Mouse (Mus musculus) T-helper 2 cell (primary cell): ENCODE measurements at regions not wholly inside any gene's neighbourhood (a gene's known extent, or its start where the extent isn't known, plus 50 kb on each side); places are given as distances from the start of the nearest gene placed in this dataset.

ENCODE experiments used
- in situ Hi-C: fragments of 300-600 bp; cut with MboI, MseI; formaldehyde crosslinking; loops from one replicate; pipeline ENCODE4 v1.15.1; 2025; ENCODE audit warnings: high pct_unique_total_duplicates

DNA sequence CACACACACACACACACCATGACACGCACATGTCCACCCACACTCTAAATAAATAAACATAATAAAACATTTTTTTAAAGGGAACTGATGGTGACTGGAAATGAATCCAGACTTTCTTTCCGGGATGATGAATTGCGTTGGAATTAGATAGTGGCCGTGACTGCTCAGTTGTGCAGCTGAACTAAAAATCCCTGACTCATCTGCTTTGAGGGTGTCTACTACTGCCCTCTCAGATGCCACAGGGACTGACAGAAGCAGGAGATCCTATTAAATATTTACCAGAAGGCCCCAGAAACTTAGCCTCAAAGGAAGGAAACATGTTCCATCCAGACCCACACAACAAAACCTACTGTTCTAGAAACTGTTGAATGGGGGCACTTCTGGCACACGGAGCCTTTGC, 65.7 kb downstream of the Polr2m start:
- in situ Hi-C loops = no loop called here

DNA sequence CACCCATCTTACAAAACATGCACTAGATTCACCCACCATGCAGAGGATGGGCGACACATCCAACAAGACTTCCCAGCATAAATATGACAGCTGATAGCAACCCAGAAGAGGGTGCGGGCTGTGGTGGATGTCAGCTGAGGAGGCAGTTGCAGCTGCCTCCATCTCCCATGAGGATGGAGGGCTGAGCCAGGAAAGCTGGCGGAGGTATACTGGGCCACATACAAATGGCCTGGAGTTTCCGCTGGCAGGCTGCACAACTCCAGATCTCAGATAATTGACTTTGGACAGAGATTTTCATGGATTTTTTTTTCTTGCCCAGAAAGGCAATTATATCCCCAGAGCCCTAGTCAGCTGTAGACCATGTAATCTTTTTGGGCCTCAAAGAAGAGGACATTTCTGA, 67.2 kb downstream of the Polr2m start:
- in situ Hi-C loops = no loop called here

DNA sequence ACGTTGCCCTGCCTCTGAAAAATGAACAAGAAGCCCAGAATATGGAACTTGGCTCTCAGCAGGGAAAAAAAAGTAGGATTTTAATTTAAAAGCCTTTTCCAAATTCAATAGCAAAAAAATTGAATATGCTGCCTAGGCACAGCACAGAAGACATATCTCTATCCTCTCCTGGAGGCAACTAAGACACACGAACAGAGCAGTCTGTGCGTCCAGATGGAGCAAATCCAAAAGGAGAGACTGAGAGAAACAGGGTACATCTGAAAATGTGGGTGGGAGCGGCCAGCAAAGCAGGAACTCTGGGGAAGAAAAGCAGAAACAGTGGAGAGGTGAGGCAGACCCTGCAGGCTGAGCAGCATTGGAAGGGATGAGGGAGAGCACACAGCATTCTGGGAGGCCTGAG, 68.5 kb downstream of the Polr2m start:
- in situ Hi-C loops = no loop called here

DNA sequence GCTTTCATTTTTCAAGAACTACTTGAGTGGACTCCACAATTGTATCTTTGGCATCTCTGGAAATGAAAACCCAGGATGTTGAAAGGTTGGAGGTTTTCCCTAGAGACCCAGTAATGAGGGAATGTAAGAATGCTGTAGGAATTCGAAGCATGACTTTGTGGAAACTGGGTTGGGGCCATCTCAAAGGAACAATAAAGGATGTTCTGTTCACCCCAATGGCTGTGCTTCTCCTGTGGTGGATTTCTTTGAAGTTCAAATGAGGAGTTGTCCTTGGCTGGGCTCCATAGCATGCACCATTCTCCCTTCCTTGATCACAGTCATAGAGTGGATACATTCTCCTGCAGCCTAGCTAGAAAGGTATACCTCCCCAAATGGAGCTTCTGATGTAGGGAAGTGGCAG, 74.6 kb downstream of the Polr2m start:
- in situ Hi-C loops = no loop called here

DNA sequence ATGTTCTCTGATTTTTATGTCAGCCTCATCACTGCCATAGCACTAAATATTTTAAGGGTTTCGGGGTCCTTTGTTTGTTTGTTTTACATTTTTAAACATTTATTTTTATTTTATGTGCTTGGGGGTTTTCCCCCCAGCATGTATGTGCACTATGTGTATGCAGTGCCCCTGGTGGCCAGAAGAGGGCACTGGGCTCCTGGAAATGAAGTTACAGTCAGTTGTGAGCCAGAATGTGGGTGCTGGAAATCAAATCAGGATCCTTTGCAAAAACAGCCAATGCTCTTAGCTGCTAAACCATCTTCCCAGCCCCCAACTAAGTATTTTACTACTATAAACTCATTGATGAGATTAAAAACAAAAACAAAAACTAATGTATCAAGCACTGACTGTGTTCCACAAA, 75.8 kb downstream of the Polr2m start:
- in situ Hi-C loops = loop anchor here (5.0 kb wide), 1 partner anchor 42 kb away; no protein-coding TSS in a partner anchor

DNA sequence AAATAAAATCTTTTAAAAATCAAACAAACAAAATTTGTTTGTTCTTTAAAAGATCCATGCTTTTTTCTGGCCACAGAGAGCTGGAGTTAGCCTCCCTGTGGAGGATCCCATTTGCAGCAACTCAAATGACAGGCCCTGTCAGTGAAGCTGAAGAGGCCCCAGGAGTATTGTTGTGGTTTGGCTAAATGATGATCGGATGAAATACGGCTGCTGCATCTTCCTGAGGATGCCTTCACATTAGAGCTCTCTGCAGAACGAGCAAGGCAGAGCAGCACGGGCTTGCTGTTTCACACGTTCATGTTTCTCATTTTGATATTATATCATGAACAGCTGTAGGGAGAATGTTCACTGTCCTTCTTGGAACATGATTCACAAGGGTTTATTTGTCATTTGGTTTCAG, 76.8 kb downstream of the Polr2m start:
- in situ Hi-C loops = loop anchor here (5.0 kb wide), 1 partner anchor 43 kb away; no protein-coding TSS in a partner anchor

DNA sequence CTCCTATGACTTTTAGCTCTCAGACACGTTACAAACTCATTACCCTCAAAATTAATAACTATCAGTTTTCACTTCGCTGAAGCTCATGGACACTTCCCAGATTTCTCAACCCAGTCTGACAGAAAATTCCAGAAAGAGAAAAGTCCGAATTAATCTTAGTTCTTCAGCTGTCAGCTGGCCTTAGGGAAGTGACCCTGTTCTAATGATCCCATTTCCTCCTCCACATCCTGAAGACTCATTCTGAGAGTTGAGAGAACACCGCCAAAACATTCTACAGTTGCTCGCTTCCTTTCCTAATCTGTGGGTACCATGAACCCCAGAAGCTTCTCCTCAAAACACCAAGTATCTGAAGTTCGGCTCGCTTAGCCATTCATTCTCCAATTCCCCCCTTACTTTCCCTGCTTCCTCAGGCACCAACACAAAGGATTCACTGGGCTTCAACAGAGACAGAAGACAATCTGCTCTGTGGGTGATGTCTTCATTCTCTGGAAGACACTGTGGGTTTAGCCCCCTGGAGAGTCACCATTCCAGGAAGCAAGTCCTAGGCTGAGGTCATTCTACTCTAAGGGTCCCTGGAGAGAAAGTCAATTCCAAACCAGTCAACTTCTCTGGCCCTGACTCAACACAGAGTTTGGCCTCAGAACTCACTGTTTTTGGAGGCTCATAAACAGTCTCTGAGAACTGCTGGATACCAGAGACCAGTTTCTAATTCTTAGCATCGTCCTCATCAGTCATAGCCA, 81.2 kb downstream of the Polr2m start:
- in situ Hi-C loops = loop anchor here (5.0 kb wide), 1 partner anchor 48 kb away; no protein-coding TSS in a partner anchor

DNA sequence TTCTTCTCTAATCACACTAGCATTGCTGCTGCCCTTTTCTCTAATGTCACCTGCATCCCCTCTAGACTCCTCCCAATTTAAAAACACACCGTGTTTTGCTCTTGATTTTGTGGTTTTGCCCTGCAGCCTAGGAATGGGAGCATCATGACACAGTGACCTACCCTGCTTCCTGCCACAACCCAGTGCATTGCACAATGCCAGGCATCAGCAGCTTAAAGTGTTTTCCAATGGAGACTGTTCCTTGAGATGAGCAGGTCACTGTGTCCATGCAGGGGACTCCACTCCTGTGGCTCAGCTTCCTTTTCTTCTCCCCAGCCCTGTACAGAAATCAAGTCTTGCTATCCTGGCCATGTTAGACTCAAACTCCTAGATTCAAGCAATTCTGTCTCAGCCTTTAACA, 84.1 kb downstream of the Polr2m start:
- in situ Hi-C loops = no loop called here

DNA sequence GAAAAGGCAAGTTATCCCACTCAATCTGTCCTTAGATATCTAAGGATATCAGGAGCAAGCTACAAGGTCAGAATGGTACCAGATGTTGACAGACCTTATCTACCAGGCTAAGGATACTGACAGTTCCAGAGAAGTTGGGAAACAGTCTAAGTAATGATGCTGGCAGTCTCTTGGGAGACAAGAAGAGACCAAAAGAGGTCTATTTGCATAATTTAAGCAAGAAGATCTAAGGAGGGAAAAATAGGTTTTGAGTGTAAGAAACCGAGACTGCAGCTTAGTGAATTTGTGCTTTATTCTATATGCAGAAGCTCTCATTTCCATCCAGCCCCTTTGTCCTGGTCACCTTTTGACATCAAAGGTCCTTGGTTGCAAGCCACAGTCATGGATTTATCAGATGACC, 86.4 kb downstream of the Polr2m start:
- in situ Hi-C loops = no loop called here

DNA sequence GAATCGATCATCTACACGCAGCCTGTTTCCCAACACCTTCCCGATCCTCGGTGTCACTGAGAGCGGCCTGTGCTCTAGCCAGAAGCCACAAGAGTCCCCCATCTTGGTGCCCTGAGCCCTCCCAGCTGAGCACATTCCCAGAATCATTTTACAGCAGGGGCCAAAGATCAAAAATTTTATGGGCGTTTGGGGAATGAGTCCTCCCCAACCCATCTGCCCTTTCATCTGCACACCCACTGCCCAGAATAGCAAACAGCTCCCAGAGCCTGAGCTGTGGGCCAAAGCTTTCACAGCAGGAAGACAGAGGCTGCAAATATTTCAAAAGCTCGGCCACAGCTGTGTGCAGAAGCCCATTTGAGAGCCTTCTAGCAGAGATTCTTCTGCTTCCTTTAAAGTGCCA, 89.0 kb downstream of the Polr2m start:
- in situ Hi-C loops = no loop called here

DNA sequence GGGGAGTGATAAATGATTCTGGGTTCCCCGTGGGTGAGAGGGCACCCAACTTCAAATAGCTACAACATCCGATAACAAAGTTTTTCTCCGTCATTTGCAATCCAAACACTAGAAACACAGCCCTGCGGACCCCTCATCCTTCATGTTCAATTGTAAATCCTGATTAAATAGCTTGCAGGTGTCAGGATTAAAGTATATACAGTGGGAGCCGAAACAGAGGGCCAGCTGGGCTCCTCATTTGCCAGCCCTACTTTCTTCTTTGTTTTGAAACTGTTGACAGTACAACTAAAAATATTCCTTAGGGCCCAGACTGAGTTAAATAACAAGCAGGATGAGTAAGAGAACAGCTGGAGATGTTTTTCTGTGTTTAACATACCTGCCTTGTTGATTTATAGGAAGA, 95.5 kb downstream of the Polr2m start:
- in situ Hi-C loops = no loop called here

DNA sequence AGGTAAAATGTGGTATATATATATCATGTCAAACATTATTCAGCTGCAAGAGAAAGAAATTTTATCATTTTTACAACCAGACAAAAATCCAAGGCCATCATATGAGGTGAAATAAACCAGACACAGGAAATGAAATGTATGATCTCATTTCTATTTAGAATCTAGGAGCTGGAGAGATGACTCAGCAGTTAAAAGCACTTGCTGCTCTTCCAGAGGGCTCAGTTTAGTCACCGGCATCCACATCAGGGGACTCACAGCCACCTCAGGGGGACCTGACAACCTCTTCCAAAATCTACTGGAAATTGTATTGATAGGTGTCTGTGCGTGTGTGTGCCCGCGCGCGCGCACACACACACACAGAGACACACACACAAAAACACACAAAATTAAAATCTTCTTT, 98.3 kb downstream of the Polr2m start:
- in situ Hi-C loops = no loop called here

DNA sequence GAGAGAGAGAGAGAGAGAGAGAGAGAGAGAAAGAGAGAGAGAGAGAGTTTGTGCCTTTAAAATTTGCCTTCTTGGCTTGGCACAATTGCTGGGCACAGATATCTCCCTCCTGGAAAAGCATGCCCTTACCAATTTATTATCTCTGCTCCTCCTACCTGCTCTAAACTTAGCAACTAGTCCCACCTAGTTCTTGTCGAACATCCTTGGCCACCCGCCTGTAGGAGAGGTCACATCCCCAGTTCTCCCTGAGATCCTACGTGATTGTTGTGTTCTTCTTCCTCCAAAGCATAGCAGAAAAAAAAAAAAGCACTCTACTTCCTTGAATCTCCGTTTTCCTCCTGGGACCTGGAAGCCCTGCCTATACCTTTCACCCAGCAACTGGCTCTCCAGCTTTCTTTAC, 101.8 kb downstream of the Polr2m start:
- in situ Hi-C loops = no loop called here

DNA sequence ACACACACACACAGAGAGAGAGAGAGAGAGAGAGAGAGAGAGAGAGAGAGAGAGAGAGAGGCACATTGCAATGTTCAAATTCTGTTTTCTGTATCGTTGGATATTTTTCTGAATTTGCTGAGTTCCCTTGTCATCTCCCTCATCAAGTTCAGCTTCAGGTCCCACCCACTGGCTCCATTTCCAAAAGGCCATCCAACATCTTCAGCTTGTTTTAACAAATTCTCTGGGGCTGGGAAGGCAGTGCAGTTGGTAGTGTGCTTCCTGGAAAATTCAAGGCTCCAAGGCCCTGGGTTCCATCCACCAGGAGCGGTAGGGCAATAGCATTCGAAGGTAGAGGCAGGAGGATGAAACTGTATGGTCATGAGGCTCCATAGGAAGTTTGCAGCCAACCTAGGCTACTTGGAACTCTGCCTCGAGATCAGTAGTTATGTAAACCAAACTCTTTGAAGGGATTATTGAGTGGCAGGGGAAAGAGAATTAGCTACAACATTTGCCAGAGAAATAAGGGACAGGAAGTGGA, 105.9 kb downstream of the Polr2m start:
- in situ Hi-C loops = no loop called here

DNA sequence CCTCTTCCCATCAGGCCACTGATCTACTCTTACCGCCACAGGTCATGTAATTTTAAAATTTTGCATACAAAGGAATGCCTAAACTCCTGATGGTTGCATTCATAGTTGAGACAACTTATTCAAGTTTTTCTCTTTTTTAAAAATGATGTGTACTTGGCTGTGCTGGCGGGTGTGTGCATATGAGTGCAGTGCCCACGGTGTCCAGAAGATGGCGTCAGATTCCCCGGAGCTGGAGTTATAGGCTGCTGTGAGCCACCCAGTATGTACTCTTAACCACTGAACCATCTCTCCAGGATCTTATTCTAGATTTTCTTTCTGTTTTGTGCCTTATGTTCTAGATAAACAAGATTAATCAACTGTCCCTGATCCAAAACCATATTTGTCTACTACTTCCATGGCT, 116.0 kb downstream of the Polr2m start:
- in situ Hi-C loops = no loop called here

DNA sequence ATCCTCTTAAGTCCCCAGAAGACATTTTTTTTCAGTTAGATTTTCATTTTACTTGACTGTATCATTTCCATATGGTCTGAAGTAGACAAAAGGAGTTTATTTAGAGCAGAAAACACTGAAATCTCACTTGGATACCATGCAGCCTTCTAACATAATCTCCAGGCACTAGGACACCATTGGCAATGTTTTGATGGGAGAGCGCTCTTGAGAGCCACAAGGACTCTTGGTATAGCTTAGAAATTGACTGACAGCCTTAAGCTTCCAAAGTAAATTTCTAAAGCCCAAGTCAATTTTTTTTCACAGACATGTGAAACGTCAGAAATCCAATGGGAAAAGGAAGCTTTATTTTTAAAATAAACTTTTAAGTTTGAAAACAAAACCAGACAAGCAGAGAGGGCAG, 116.5 kb downstream of the Polr2m start:
- in situ Hi-C loops = no loop called here

DNA sequence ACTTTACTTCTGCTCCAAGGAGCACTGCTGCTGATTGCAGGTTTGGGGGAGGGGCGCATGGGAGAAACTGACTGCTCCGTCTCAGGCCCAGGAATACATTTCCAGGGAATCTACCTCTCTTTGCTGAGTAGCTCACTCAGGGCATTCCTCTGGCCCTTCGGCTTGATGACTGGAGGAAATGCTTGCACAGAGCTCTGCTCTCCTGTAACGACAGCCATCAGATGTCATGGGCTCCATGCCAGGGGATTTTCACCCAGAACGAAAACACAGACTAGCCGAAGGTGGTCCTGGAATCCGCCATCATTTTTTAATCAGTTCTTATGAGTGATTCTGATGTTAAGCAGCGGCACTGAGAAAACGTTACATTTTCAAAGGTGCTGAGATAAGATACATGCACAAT, 119.2 kb downstream of the Polr2m start:
- in situ Hi-C loops = no loop called here

DNA sequence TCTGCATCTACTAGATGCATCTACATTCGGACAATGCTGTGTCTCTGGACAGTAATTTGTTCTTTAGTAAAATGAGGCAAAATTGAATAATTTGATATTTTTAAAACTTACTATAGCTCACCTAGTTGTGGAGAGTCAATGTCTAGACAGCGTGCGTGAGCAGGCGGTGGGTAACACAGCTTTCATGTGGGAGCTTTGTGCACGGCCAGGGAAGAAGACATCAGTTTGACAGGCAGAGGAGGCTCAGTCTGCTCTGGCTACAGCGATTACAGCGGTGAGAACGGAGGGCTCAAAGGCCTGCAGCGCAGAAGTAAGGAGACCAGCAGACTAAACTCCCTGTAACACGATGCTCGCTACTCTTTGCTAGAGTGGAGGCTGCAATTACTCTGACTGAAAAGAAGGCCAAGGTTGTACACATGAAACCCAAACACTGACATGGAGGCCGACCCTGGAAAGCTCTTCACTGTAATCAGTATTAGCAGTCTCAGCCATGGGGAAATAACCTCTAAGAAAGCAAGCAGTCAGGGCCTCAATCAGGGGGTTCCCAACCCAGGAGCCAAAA, 120.5 kb downstream of the Polr2m start:
- in situ Hi-C loops = no loop called here

DNA sequence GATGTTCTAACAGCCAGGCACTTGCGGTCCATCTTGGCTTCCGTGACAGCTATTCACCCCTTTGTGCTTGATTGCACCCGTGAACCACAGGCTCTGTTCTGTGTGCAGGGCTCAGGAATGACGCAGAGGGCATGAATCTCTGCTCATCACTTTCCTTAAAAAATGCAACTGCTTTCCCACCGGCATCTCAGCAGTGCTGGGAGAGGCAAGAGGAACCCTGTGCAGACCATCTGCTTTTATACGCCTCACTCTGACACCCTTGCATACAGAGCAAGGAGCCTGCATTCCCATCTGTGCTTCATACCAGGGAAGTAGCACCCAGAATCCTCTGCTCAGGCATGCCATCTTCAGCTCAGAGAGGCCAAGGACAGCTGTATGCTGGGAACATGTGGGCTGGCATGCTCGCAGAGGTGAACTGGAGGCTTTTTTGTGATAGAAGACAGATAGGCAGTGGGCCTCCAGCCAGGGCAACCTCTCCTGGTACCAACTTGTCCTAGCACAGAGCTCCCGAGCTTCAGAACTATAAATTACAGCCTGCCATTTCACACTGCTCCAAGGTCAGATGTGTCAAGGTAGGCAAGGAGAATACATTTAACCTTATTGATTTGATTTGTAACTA, 121.6 kb downstream of the Polr2m start:
- in situ Hi-C loops = no loop called here

DNA sequence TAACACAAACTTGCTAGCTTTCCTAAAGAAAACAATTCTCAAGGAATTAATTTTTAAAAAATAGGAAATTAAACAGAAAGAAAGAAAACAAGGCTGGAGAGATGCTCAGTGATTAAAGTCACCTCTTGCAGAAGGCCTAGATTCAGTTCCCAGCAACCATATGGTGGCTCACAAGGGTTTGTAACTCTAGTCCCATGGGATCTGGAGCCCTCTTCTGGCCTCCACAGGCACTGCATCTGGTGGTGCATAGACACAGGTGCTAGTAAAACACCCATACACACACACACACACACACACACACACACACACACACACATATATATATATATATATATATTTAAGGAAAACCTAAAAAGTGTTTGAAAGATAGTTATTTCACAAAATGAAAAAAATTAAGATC, 123.3 kb downstream of the Polr2m start:
- in situ Hi-C loops = no loop called here

DNA sequence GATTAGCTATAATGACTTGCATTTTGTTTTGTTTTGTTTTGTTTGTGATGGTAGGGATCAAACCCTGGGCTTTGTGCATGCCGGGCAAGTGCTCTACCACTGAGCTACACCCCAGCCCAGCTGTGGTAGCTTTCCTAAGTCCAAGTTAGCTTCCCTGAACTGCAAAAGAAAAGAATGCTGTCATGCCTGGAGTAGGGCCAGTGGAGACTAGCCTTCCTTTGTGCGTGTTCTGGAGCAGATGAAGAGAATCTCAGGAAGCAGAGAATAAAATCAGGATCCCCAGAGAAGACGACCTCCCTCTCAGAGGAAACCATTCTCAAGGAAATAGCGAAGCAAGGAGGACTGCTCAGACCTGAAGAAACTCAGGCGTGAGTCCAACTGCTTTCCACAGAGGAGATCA, 123.8 kb downstream of the Polr2m start:
- in situ Hi-C loops = no loop called here

DNA sequence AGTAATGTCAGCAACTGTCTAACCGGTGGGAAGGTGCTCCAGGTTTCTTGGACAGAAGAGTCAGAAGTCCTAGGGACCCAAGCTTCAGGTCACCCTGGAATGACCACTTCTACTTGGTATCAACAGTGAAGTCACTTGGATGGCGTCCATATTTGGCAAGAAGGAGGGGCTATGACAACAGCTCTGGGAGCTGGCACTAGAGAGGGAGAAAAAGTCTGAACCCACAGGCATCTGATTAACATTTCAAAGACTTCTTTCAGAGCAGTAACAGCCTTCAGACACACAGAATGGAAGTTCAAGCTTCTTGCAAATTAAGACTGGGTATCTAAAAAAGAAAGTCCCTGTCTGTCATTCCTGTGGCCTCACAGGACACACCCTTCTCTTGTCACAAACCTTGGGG, 124.4 kb downstream of the Polr2m start:
- in situ Hi-C loops = no loop called here

DNA sequence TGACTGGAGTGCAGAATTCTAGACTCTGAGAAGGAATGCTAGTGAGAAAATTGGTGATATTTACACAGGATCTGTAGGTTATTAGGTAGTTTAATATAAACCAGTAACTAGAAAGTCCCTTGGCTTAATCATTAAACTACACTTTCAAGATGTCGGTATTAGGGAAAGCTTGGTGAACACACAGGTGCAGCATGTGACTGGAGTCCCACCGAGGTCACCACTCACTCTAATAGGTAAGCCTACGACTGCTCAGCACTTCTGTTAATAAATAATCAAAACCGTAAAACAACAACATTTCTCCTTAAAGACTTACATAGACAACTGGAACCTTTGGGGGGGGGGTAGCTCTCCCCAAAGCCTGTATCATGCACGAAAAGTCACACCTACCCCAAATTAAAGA, 125.1 kb downstream of the Polr2m start:
- in situ Hi-C loops = no loop called here
